In the genomic region with DNA sequence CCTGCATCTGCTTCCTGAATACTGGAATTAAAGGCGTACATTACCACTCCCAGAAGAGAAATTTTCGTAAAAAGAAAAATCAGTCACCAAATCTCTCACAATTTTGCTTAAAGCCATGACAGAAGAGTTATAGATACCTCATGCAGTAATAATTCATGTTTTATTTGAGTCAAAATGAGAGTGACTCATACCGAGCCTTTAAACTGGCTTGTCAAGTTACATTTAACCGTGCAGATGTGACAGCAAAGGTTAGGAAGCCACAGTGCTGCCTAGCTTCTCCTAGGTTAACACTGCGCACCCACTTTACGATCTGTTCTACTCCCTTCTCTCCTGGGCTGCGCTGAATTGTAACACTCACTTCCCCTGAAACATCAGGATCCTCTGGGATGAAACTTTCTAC, we compare ENCODE assay signal across 26 mouse cellular contexts. TPM values are rescaled to one million over a fixed set of nuclear protein-coding genes. Genes with fewer than 3 reads are reported as not detected.
DNase-seq lines count a peak whose midpoint lies in the region; ATAC-seq and TF ChIP-seq lines count a peak whose summit lies in the region.
"Had no signal": no experiment of that assay in that cellular context is flagged by ENCODE, and none has a peak within 500 bp of the region (broad histone marks: within the 10 kb centered on the region; RNA-seq: fewer than 3 reads in every experiment).

No protein-coding gene starts in this region.

- WGBS in forebrain, postnatal 0 days = 83% methylated on average over 7 of the region's 7 CpGs
- WGBS in forebrain, embryonic 11.5 days = 86% methylated on average over 7 of the region's 7 CpGs

- H3K9ac ChIP-seq in forebrain, postnatal 0 days = no peak overlapping the region
- H3K9ac ChIP-seq in forebrain, embryonic 11.5 days (ENCODE audit: low read length) = no peak overlapping the region
- H3K9ac ChIP-seq: embryonic facial prominence, embryonic 13.5 days; forebrain, embryonic 13.5 days; hindbrain, embryonic 12.5 days; intestine, embryonic 15.5 days had no signal

- H3K27me3 ChIP-seq in forebrain, postnatal 0 days (ENCODE audit: insufficient read depth, low read length) = no peaks in the 10 kb centered on the region
- H3K27me3 ChIP-seq in forebrain, embryonic 11.5 days (ENCODE audit: control insufficient read depth, insufficient read depth, low read length) = no peaks in the 10 kb centered on the region
- H3K27me3 ChIP-seq: embryonic facial prominence, embryonic 13.5 days; forebrain, embryonic 13.5 days; hindbrain, embryonic 12.5 days; intestine, embryonic 15.5 days; Patski had no signal

- DNase-seq in forebrain, postnatal 0 days = no peak
- no peak for DNase-seq in forebrain, embryonic 11.5 days (ENCODE audit: low spot score)
- peak; percentile 15 for DNase-seq in CD4-positive helper T cell, adult 2 months (ENCODE audit: low read depth, low spot score)
- DNase-seq in NIH3T3 (ENCODE audit: low read depth) = peak; percentile 19
- DNase-seq in layer of hippocampus, adult 9-10 months (ENCODE audit: low spot score) = no peak
- DNase-seq in urinary bladder, adult 18-20 months (ENCODE audit: low spot score in 2 of 2) = no peak
- no peak for DNase-seq in layer of hippocampus, adult 2 months (ENCODE audit: low spot score in 2 of 2)
- DNase-seq: adrenal gland, postnatal 14 days; B cell, adult 2 months; cerebellum, adult 18-20 months; cerebellum, adult 9-11 months; cerebellum, postnatal 36 days; gastrocnemius, adult 2 months; gastrocnemius, postnatal 25 days; heart, postnatal 10 days; heart, postnatal 4 days; kidney, adult 18-20 months had no signal

- TF ChIP-seq CTCF in forebrain, postnatal 0 days (IDR thresholded peaks at IDR 0.05; ENCODE audit: low read depth) = no peak
- TF ChIP-seq CTCF in layer of hippocampus, adult 2 months (conservative IDR thresholded peaks at IDR 0.05) = no peak

- H3K27ac ChIP-seq in forebrain, postnatal 0 days (ENCODE audit: low read depth, low read length) = no peak overlapping the region
- H3K27ac ChIP-seq in forebrain, embryonic 11.5 days (ENCODE audit: low read depth, low read length) = no peak overlapping the region
- no peak overlapping the region for H3K27ac ChIP-seq in layer of hippocampus, adult 2 months
- H3K27ac ChIP-seq: embryonic facial prominence, embryonic 13.5 days; forebrain, embryonic 13.5 days; gastrocnemius, adult 2 months; heart, embryonic 10.5 days; hindbrain, embryonic 12.5 days; intestine, embryonic 15.5 days had no signal

- no peaks in the 10 kb centered on the region for H3K4me1 ChIP-seq in forebrain, postnatal 0 days (ENCODE audit: insufficient read depth)
- H3K4me1 ChIP-seq in forebrain, embryonic 11.5 days (replicated peaks; ENCODE audit: control insufficient read depth, insufficient read depth, low read length) = no peaks in the 10 kb centered on the region
- H3K4me1 ChIP-seq: forebrain, embryonic 13.5 days; hindbrain, embryonic 12.5 days; intestine, embryonic 15.5 days had no signal

- no peaks in the 10 kb centered on the region for H3K36me3 ChIP-seq in forebrain, postnatal 0 days (ENCODE audit: insufficient read depth)
- no peaks in the 10 kb centered on the region for H3K36me3 ChIP-seq in forebrain, embryonic 11.5 days (ENCODE audit: control insufficient read depth, insufficient read depth, low read length)
- H3K36me3 ChIP-seq: G1E; hindbrain, embryonic 12.5 days; intestine, embryonic 15.5 days had no signal

- no peak overlapping the region for H3K4me2 ChIP-seq in forebrain, postnatal 0 days (ENCODE audit: low read depth)
- H3K4me2 ChIP-seq in forebrain, embryonic 11.5 days (ENCODE audit: low read depth, low read length, severe bottlenecking) = no peak overlapping the region
- H3K4me2 ChIP-seq: embryonic facial prominence, embryonic 13.5 days; forebrain, embryonic 13.5 days; hindbrain, embryonic 12.5 days; intestine, embryonic 15.5 days had no signal

- no peak overlapping the region for H3K4me3 ChIP-seq in forebrain, postnatal 0 days (ENCODE audit: low read depth, low read length)
- no peak overlapping the region for H3K4me3 ChIP-seq in forebrain, embryonic 11.5 days (ENCODE audit: low read depth, low read length)
- H3K4me3 ChIP-seq in layer of hippocampus, adult 2 months = no peak overlapping the region
- H3K4me3 ChIP-seq: embryonic facial prominence, embryonic 13.5 days; forebrain, embryonic 13.5 days; gastrocnemius, adult 2 months; heart, embryonic 10.5 days; hindbrain, embryonic 12.5 days; intestine, embryonic 15.5 days had no signal

- ATAC-seq in forebrain, postnatal 0 days = peak; percentile 42; the same call in 1 of the 2 replicates
- no peak for ATAC-seq in forebrain, embryonic 11.5 days (replicated peaks; ENCODE audit: low FRiP score)
- peak; percentile 64 for ATAC-seq in inflammation-experienced regulatory T-cells, adult 6 months
- ATAC-seq: forebrain, embryonic 13.5 days; hindbrain, embryonic 16.5 days; intestine, embryonic 15.5 days; Patski had no signal

- no peaks in the 10 kb centered on the region for H3K9me3 ChIP-seq in forebrain, postnatal 0 days (ENCODE audit: low read length)
- H3K9me3 ChIP-seq in forebrain, embryonic 11.5 days (ENCODE audit: control insufficient read depth, low read length) = no peaks in the 10 kb centered on the region
- H3K9me3 ChIP-seq: embryonic facial prominence, embryonic 13.5 days; forebrain, embryonic 13.5 days; G1E; heart, embryonic 10.5 days; hindbrain, embryonic 12.5 days; intestine, embryonic 15.5 days had no signal

RNA-seq across cellular contexts. Expression of gene Braf, which starts 10.9 kb away (rescaled TPM):
- 31.1 and 42.4 TPM in 2 replicates for total RNA-seq in forebrain, postnatal 0 days (2014; rRNA removed)
- 6.5 and 12.9 TPM in 2 replicates for polyA plus RNA-seq in forebrain, postnatal 0 days (2015; fragmentation: Nextera tagmentation; extraction: Ambion mirVana)
- 21.0 and 26.0 TPM in 2 replicates for polyA plus RNA-seq in forebrain, embryonic 11.5 days (2014; fragmentation: Nextera tagmentation; extraction: Ambion mirVana)
- 10 to 100 TPM; 11.2 to 18.8 (median 18.2) TPM for polyA plus RNA-seq in inflammation-experienced regulatory T-cells, adult 6 months (2017; shearing (Covaris generic))
- total RNA-seq in layer of hippocampus, adult 2 months (2021) = 100 to 1,000 TPM; 128 to 129 TPM

Comparison
In these comparisons a context has a peak if more than half of its experiments do, and no peak if none do; other contexts are left out.
1. DNase-seq: peak in CD4-positive helper T cell, adult 2 months (single experiment) and NIH3T3 (single experiment); none in forebrain, postnatal 0 days (single experiment), forebrain, embryonic 11.5 days (single experiment), layer of hippocampus, adult 9-10 months (single experiment), urinary bladder, adult 18-20 months (0 of 2) and layer of hippocampus, adult 2 months (0 of 2).